Mouse (Mus musculus) bone marrow, adult 2 months (tissue): ENCODE results near the gene Gpr34.

Source experiments
- CTCF ChIP-seq: fragments of 200-500 bp; IDR thresholded peaks from 2 replicates; pipeline ENCODE4 v1.5.1; 2011; ENCODE audit warnings: low read length, control low read depth; ENCODE audit not compliant: control insufficient read depth, insufficient read depth
- POLR2A ChIP-seq: fragments of 200-500 bp; IDR thresholded peaks from 2 replicates; pipeline ENCODE4 v1.6.1; 2011; ENCODE audit warnings: low read depth, mild to moderate bottlenecking, control low read depth, low read length, borderline replicate concordance; ENCODE audit not compliant: control insufficient read depth

DNA sequence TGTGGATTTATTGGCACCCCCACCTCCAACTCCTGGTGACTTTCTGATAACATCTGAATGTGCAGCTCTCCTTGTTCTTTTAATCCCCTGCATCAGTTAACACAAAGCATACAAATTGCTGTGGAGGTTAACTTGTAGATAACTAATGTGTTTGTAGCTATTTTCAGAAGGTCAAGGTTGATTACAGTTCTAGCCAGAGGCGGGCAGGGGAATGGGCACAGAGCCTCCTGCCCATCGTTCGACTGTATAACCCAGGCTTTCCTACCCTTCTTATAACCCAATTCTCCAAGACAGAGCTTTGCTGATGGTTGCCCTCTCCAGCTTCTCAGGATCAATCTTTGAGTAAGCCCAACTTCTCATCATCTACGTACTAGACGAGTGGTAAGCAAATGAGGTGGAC, 29.2 kb downstream of the Gpr34 start, which contains the start of gene Gpr82:
- TF ChIP-seq CTCF (no peak), POLR2A (no peak)
